Mouse (Mus musculus): Measurements from ENCODE around the gene Zfp706.

Gene Zfp706

GRCm38 (mm10) chr15:37007233-37007958 is at the start of gene Zfp706:
Zfp706 (minus strand) TSS chr15:37007773.
- TF ChIP-seq GATA4 (IDR thresholded peaks at IDR 0.05; ENCODE audit: insufficient replicate concordance, low read length): no peak

- no peak for TF ChIP-seq GATA4 (IDR thresholded peaks at IDR 0.05; ENCODE audit: insufficient replicate concordance, low read length)
Measured at GRCm38 (mm10) chr15:37054582-37054981, 47.0 kb upstream of the Zfp706 start.

GRCm38 (mm10) chr15:37053085-37053762 is 45.7 kb upstream of the Zfp706 start:
- no peak for TF ChIP-seq GATA4 (IDR thresholded peaks at IDR 0.05; ENCODE audit: insufficient replicate concordance, low read length)

GRCm38 (mm10) chr15:37047403-37047802 is 39.8 kb upstream of the Zfp706 start:
- TF ChIP-seq GATA4 (IDR thresholded peaks at IDR 0.05; ENCODE audit: insufficient replicate concordance, low read length): no peak

GRCm38 (mm10) chr15:37046586-37046985 is 39.0 kb upstream of the Zfp706 start:
- TF ChIP-seq GATA4 (IDR thresholded peaks at IDR 0.05; ENCODE audit: insufficient replicate concordance, low read length): no peak

GRCm38 (mm10) chr15:37046131-37046530 is 38.6 kb upstream of the Zfp706 start:
- no peak for TF ChIP-seq GATA4 (IDR thresholded peaks at IDR 0.05; ENCODE audit: insufficient replicate concordance, low read length)

- no peak for TF ChIP-seq GATA4 (IDR thresholded peaks at IDR 0.05; ENCODE audit: insufficient replicate concordance, low read length)
Measured at GRCm38 (mm10) chr15:37045456-37045855, 37.9 kb upstream of the Zfp706 start.

GRCm38 (mm10) chr15:37042559-37042958 is 35.0 kb upstream of the Zfp706 start:
- no peak for TF ChIP-seq GATA4 (IDR thresholded peaks at IDR 0.05; ENCODE audit: insufficient replicate concordance, low read length)

GRCm38 (mm10) chr15:37041214-37041613 is 33.6 kb upstream of the Zfp706 start:
- TF ChIP-seq GATA4 (IDR thresholded peaks at IDR 0.05; ENCODE audit: insufficient replicate concordance, low read length): no peak

GRCm38 (mm10) chr15:37038666-37039065 is 31.1 kb upstream of the Zfp706 start:
- TF ChIP-seq GATA4 (IDR thresholded peaks at IDR 0.05; ENCODE audit: insufficient replicate concordance, low read length): no peak

- TF ChIP-seq GATA4 (IDR thresholded peaks at IDR 0.05; ENCODE audit: insufficient replicate concordance, low read length): no peak
Measured at GRCm38 (mm10) chr15:37037704-37038103, 30.1 kb upstream of the Zfp706 start.

GRCm38 (mm10) chr15:37036481-37037156 is 29.0 kb upstream of the Zfp706 start:
- no peak for TF ChIP-seq GATA4 (IDR thresholded peaks at IDR 0.05; ENCODE audit: insufficient replicate concordance, low read length)

GRCm38 (mm10) chr15:37034155-37034554 is 26.6 kb upstream of the Zfp706 start:
- no peak for TF ChIP-seq GATA4 (IDR thresholded peaks at IDR 0.05; ENCODE audit: insufficient replicate concordance, low read length)

- no peak for TF ChIP-seq GATA4 (IDR thresholded peaks at IDR 0.05; ENCODE audit: insufficient replicate concordance, low read length)
Measured at GRCm38 (mm10) chr15:37033431-37033830, 25.9 kb upstream of the Zfp706 start.

GRCm38 (mm10) chr15:37031334-37032150 is 24.0 kb upstream of the Zfp706 start:
- TF ChIP-seq GATA4 (IDR thresholded peaks at IDR 0.05; ENCODE audit: insufficient replicate concordance, low read length): no peak

Measured in liver, adult (tissue).